Mouse (Mus musculus) kidney, postnatal 25 days (tissue): ENCODE results near the gene Lgr6.
"Not testable (repeated sequence)": the region's sequence is repeated elsewhere in the genome, so short reads cannot be mapped to it uniquely, and the experiment has no call there.

ENCODE experiments used
- DNase-seq, 2 experiments: peaks; one replicate each; pipeline ENCODE4 v3.0.0; 2021; ENCODE audit warnings: mixed read lengths in 2 of 2

The Lgr6 gene

DNA sequence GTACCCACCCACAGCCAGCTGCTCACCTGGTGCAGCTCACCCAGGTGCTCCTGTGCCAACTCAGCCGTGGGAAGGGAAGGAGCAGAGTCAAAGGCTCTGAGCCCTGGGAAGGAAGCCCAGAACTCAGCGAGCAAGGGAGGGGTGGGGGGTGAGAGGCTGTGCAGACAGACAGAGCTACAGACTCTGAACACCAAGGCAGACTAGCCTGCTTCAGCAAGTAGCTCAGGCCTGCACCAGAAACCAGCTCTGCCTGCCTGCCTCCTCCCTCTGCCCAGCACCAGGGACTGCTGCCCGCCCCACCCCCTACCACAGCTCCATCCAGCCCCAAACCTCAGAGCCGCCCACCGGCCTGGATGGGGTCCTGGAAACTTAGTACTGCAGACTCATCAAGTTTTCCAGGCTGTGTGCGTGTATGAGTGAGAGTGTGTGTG lies 22.9 kb upstream of the Lgr6 start:
- DNase-seq = peak in 1 of 2 experiments; percentile 63

DNA sequence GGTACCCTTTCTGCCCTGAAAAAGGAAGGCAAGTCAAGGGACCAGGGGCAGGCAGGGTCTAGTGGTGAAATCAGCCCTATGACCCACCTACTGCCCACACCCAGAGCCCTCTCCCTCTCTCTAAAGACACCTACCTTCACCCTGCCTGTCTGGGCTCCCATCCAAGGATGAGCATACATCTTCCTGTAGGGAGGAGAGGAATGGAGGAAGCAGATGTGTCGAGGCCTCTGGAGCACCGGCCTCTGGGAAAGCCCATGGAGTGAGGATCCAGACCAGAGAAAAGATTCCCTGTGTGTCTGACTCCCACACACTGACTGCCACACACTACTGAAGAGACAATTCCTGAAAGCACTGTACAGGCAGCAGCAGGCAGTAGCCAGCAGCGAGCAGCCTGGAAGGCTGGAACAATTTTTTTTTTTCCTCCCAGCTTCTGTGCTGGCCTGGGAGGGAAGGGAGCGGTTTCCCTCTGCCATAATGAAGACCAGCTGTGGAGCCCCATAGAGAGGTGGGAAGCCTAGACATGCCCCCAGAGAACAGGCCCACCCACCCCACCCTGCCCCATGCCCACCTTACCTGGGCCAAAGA lies 21.5 kb upstream of the Lgr6 start:
- no peak for DNase-seq

DNA sequence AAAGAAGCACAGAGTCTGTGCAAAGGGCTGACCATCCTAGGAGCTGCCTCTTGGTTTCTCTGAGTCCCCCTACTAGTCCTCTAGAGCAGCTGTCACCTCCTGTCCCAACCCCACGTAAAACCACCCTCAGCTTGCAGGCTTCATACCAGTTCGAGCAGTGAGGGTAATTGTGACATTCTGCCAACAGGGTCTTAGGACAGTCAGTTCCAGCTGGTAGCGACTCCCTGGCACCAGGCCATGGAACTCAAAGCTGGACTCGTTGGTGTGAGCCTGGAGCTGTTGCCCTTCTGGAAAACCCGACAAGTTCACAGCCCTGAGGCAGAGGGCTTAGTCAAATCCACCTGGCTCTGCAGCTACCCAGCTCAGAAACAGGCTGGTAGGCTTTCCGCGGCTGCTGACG lies 20.9 kb upstream of the Lgr6 start:
- peak; percentile 59 to 81 for DNase-seq

DNA sequence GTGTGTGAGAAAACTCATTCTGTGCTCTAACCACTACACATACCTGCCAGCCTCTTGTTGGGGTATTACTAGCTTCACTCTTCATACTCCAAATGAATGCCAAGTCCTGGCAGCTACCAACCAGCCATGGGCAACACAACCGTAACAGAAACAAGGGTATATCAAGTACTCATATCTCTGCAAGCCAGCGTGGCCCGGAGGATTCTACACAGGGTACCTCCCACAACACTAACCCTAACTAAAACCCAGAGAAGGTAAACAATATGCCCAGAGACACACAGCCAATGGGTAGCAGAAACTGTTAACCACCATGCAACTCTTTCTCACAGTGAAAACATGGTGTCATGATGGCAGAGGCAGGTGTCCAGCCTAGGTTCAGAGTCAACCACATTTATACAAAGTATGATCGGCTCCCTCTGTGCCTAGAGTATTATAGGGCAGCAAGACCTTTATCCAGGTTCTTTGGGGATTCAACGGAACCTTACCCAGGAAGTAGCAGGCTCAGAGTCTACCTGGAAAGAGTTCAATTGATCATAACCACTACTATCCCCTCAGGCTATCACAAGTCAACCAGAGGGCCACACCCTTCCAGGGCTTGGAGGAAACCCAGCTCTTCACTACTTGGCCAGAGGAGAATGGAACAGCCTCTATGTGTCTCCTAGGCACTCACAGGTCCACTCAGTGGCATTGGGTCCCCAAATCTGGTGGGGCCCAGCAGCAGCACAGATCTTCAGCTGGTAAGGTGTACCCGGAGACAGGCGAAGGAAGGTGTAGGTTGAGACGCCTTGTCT lies 19.7 kb upstream of the Lgr6 start:
- DNase-seq = no peak

DNA sequence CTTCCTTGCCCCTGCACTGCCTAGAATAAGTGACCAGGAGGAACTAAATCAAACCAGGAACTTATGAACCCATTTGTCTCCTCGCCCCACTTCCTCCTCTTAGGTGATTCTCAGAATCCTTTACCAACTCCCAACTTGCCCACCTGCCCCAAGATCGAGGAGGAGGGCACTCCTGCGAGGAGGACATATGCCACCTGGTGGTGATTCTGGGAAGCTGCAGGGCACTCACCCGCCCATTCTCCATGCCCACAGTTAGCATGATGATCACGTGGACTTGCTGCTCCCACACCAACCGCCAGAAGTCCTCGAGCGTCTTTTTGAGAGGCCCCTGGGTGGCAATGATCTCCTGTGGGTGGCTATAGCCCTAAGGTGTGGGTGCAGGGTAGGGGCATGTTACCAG lies 7.6 kb upstream of the Lgr6 start:
- DNase-seq = peak in 1 of 2 experiments; percentile 51

DNA sequence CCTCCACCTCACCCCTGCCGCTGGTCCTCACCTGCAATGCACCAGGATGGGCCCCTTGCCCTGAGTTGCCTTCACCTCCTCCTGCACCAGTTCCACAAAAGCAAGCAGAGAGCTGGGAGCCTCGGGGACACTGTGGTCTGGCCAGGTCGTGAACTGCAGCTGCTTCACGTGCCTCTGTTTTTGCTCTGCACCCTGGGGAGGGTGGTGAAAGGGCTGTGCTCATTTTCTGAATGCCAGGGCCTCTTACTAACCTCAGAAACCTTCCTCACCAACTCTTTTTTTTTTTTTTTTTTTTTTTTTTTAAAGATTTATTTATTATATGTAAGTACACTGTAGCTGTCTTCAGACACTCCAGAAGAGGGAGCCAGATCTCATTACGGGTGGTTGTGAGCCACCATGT lies 6.2 kb upstream of the Lgr6 start:
- DNase-seq = not testable (repeated sequence)

DNA sequence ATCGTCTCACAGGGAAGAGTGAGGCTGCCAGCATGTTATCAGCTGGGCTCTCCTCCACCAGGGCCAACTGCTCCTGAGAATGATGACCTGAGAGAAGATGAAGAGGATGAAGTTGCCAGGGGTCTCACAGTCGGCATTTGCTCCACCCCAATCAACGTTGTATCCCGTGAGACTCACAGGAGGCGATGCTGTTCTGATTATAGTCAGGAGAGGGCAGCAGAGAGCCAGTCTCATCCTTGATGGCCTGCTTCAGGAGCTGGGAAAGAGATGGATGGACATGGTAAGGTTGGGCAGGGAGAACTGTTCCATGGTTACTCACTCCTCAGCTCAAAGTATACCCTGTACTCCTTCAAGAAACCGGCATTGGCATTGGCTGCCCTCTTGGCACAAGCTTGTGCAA lies 5.0 kb upstream of the Lgr6 start:
- peak; percentile 60 to 85 for DNase-seq

DNA sequence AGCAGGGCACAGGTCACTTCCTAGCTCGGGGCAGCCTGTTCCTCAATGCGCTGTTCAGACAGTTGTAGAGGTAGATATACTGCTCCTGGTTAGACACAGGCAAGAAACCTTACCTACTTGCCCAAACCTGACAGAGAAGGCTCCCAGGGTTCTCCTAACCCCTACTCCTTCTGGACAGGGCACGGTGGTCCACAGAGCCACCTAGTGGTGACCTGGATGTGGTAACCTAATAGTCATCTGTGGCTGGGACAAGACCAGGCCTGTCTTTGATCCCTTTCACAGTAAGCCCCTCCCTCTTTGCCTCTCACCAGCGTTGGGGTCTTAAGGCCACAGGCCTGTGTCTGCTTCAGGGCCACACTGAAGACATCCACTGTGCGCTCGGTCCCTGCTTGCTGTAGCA lies 3.5 kb upstream of the Lgr6 start:
- DNase-seq = peak in 1 of 2 experiments; percentile 64

DNA sequence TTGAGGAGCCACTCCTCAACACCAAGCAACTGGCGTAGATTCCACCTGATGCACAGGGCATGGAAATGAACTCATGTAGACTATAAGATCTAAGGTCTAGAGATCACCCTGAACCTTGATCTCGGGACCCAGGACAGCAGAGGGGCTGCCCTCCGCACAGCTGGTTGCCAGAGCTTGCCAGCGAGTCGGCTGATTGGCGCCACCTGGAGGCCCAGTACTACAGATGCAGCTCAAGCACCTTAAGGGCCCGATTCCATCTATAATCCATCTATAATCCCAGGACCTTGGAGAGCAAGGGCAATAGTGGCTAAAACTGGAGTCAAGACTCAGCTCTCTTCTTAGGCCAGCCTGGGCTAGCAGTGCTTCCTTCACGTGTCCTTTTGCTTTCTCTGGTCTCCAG lies 875 bp upstream of the Lgr6 start:
- DNase-seq = peak; percentile 76 to 77

DNA sequence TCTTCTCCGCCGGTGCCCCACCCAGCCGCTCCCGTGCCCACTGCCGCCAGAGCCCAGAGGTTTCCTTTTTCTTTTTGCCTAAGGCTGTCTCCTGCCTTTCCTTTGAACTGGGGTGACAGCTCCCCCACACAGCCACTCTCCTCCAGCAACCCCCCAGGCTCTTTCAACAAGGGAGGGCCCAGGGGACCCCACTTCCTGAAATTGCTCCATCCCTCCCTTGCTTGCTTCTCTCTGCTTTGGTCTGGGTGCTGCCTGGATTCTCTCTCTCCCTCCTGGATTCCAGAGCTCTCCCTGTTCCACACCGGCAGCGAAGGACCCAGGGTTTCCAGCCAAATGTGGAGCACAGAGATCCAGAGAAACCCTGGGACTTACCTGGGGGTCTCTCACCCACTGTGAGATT lies 4.7 kb downstream of the Lgr6 start:
- DNase-seq = no peak

DNA sequence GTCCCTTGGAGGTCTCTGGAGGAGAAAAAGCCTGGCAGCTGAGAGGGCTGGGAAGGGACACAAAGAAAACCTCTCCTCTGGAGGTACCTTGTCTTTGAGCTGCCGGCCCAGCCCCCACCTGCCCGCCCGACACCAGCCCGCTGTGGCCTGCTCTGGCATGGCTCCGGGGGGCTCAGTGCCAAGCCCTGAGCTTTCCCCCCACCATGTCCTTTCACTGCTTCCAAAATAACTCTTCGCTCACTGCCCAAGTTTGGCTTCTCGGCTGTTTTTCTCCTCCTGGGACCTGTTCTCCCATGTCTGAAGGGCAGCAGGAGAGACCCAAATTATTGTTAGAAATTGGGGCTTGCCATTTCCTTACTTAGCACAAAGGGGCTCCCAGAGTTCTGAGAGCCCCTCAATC lies 6.6 kb downstream of the Lgr6 start:
- DNase-seq = no peak

DNA sequence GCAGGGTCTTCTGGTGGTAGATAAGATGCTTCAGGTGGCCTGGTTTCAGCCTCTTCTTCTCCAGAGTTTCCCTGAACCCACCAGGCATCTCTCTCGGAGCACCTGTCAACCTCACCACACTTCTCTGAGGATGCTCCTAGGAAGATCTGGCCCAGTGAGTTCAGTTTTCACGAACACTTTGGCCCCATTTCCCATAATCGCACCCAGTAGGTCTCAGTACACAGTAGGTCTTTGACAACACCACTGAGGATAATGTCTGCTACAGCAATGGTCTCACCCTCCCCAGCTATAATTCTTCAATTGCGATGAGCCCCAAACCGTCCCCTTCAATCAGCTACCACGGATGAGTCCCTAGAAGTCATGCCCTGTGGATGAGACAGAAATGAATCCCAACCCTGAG lies 7.6 kb downstream of the Lgr6 start:
- DNase-seq = no peak

DNA sequence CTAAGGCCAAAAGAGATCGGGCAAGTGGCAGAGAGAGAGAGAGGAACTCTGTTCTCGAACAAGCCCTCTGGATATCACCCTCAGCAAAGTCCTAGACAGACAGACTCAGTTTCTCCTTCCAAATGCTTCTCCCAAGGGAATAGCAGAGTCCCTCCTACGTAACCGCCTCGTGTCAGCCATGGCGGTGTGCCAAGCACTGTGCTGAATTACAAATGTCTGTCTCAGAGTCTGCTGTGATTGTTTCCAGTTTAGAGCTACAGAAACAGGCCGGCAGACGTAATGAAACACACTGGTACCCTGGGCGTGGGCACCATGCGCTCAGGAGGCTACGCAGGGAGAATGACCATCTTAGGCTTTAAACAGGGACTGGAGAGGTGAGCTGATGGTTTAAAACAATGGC lies 8.8 kb downstream of the Lgr6 start:
- no peak for DNase-seq

DNA sequence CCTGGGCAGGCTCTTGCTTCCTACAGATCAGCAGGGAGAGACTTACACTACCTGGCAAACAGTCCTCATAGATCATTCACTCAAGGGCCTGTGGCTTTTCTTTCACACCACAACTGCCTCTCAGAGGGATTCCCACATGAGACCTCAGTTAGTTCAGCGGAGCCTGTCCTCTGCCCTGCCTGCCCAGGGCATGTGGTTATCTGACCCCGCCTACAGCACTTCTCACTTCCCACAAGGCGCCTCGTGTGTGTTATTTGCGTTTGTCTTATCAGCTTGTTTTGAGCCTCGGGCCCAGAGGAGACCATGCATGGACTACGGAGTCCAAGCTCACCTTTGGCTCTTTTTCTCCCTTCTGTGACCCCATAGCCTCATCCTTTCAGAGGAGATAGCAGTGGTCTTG lies 9.9 kb downstream of the Lgr6 start:
- DNase-seq = no peak

DNA sequence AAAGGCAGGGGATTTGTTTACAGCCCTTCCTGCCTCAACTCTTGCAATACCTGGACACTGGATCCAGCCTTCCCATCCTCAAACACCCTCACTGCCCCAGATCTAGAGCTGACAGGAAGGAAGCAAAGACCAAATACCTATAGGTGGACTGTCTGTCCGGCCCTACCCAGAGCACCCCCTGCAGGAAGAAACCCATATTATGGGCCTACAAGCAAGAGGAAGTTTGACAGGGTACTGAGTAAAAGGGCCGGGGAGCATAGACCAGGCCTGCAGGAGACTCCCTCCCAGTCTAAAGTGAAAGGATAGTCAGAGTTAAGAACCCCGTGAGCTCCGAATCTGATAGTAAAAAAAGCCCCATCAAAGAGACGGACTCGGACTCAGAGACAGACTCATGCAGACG lies 10.4 kb downstream of the Lgr6 start:
- DNase-seq = no peak

DNA sequence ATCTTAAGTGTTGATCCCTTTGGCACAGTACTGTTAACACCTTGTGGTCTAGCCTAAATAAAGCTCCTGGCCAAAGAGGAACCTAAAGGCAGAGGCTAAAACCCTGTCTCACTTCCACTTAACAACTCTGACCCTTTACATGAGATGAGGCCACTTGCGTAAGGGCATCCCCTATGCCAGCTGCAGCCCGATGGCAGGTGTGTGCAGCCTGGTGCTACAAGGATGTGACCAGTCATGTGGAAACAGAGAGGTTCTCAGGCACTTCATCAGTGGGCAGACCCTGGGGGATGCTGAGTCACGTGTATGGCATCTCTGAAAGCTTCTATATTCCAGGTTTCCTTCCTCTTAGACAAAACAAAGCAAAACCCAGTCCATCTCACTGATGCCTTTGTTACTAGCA lies 14.2 kb downstream of the Lgr6 start:
- no peak for DNase-seq

DNA sequence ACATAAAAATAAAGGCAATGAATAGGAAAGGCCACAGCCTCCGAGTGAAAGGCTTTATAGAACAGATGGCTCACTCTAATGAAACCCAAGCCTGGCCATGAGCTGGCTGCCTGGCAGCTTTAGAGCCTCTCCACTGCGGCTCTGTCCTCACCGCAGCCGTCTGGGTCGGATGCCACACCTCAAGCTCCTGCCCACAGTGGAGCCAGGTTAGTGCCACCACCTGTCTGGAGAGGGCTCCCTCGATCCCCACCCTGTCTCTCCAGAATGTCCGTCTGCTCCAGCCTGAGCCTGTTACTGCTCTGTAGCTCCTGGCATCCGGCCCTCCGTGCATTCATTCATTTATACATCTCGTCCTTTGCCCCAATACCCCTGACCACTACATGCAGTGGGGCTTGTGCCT lies 15.4 kb downstream of the Lgr6 start:
- no peak for DNase-seq

DNA sequence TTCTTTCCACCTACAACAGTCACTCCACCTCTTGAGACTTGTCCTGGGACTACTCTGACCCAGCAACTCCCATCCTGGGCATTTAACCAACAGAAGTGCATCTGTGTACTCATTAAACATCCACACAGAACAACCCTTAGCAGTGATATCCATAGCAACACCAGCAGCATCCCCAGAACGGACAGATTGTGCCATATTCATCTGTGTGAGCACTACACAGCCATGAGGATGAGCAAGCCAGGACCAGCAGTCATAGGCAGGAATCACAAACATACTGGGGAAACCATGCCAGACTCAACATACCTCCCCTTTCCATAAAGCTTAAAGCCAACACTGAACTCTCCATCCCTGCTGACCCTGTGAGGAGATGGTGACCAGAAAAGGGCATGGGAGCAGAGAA lies 17.7 kb downstream of the Lgr6 start:
- no peak for DNase-seq

DNA sequence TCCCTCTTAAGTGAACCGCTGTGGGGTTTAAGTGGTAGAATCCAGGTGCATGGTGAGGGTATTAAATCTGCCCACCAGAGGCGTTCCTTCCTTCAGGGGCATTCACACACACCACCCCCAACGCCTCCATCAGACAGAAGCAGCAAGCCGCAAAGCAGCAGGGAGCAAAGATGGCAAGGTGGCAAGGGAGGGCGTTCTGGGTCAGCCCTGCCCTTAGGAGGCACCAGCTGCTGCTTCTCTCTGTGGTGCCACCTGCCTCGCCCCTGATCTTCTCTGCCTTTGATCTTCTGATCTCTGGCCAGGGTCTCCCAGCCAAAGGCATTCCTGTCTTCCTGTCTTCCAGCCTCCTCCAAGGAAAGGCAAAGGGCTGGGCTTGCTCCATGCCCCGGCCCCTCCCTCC lies 19.1 kb downstream of the Lgr6 start:
- no peak for DNase-seq

DNA sequence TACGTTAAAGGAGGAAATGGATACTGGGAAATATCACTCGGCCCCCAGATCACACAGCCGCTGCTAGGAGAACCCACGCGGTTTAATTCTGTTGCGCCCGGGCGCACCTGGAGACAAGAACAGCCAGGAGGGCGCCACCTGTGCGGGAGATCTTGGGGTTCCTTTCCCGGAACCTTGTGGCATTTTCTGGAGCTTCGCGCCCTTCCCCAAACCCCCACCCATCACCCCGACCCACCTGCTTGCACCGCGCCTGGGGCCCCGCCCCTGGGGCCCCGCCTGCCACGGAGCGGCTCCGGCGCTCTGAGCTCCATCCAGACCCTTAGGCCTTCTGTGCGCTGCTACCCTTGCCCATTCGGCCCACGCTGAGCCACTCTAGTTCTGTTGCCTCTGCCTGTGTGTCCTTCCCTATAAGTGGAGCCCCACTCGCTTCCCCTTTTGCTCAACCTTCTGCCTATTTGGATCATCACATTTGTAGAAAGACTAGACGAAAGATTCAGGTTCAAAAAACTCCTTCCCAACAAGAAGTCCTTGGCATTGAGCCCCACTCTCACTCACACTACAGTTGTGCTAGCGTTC lies 19.7 kb downstream of the Lgr6 start:
- DNase-seq = no peak

DNA sequence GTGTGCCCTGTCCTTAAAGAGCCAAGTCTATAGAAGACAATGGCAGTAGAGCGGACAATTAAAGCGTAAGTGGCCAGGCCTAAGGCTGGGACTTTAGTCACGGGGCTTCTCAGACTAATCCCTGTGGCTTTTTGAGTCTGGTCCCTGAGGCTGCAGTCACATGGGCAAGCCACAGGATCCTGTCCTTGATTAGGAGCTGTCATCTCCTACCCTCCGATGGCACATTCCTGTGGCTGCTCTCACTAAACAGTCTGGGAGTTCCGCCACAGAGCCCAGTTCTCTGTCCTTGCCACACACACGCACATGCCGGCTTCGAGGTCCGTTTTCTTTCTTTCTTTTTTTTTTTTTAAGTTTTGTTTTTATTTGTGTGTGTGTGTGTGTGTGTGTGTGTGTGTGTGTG lies 21.6 kb downstream of the Lgr6 start:
- no peak for DNase-seq

DNA sequence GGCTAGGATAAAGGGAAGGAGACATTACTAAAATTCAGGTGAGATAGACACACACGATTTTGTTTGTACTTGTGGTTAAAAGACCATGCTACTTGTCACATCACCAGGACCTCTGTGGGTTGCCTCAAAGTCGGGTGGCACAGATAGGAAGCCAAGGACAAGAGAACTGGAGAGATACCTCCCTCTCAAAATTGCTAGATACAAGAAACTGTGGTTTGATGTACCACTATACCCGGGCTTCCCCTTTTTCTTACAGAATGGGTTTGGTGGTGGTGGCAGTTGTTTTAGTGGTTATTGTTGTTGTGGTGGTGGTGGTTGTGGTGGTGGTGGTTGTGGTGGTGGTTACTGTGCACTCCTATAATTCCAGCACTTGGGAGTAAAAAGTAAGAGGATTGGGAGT lies 22.8 kb downstream of the Lgr6 start:
- no peak for DNase-seq

DNA sequence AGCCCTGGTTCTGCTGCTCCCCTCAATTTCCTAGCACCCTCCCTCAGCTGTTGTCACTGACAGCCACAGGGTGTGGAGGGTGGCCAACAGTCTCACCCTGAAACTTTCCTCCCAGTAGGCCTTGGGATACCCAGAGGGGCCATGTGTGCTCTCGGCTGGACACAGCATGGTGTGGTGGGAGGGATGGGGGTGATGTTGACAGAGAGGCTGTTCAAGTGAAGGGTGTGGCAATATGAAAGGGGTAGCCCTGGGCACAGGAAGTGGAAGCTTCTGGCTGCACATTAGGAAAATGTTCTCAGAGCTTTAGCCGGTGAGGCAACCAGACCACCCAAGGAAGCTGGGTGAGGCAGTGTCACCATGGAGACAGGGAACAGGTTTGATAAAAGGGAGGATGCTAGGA lies 26.1 kb downstream of the Lgr6 start:
- DNase-seq = no peak

DNA sequence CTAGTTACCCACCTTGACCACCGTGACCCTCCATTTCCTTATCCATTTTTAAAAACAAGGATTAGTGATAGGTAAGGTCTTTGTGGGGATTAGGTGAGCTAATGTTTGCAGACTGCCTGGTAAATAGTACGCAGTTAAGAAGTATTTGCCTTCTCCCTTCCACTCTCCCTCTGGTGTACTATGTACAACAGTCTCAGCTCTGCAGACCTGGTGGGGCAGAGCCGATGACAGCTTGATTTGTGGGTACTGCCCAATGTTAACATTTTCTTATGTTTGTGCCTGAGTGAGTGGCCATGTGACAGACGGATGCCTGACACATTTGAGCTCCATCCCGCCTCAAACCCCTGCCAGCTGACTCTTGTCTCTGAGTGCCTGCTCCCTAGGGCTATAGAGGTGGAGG lies 28.6 kb downstream of the Lgr6 start:
- DNase-seq = no peak

DNA sequence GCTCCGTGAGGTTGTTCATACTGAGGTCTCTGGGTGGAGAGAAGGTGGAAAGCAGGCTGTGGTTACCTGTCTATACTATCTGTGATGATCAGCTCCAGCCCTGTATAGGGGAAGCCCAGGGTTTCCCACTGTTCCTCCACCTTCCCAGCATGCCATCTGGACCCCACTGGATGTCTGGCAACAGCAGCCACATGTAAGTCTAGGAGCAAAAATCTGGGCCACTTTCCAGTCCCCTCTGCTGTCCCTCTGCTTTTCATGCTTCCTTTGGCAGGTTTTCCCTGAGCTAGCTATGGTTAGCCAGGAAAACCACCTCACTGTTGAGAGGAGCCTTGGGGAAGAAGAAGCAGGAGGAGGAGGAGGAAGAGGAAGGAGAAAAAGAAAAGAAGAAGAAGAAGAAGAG lies 29.8 kb downstream of the Lgr6 start:
- no peak for DNase-seq
